Mouse (Mus musculus) right cerebral cortex, postnatal 10 days (tissue): ENCODE results near the gene Rragb.
"Not testable (repeated sequence)": the region's sequence is repeated elsewhere in the genome, so short reads cannot be mapped to it uniquely, and the experiment has no call there.

ENCODE experiments used
- DNase-seq, 2 experiments: peaks; one replicate each; pipeline ENCODE4 v3.0.0; 2021; ENCODE audit warnings: low spot score in 2 of 2

The Rragb gene

DNA sequence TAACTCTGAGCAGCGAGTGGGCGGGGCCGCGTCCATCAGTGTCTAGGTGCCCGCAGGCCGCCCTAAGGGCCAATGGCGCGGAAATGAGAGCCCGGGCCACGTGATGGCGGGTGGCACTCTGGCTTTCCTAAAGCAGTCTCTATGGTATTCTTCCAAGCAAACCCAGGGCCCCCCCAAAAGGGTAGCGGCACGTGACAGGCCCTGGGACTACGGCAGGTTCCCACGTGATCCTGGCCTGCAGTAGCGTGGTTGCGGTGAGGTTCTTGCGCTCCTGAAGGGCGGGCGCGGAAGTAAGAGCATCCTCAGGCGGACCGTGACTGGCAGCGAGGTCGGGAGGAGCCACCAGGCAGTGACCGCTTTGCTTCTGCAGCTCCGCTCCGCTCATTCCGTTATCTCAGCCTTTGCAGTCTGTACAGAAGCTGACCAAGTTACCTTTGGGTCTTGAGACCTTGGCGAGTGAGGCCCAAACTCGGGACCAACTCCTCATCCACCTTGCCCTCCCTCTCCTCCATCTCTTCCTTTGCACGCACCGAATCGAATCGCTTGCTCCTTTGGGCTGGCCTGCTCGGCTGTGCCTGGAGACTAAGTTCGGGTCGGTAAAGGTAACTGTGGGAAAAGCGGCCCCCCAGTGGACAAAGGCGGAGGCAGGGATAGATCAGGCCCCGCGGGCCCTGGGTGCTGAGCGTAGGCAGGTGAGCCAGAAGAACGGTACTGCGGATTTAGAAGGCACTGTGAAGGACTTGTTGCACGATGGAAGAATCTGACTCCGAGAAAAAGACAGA lies at the start of gene Rragb:
Gene Rragb (plus strand): TSS at position 248 of the 782 bp plus-strand sequence.
- peak; percentile 89 to 93 for DNase-seq

DNA sequence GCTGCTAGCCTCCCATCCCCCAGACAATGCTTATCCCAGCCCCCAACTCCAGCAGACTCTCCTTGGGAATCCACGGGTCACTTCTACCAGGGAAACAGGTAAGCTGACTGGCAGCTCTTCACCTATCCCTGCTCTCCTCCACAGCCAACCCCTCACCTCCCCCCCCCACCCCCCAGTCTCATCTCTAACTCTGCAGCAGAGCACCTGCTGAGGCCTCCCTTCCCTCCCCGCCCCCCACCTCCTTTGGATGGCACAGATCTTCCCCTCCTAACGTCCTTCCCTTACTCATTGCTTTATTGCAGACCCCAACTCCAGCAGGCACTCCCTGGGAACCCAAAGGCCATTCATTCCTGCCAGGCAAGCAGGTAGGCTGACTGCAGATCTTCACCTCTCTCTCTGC lies 21.3 kb upstream of the Rragb start, which contains the start of gene Foxr2:
Gene Foxr2 (plus strand): TSS at position 301 of the 400 bp plus-strand sequence.
- DNase-seq = no peak

DNA sequence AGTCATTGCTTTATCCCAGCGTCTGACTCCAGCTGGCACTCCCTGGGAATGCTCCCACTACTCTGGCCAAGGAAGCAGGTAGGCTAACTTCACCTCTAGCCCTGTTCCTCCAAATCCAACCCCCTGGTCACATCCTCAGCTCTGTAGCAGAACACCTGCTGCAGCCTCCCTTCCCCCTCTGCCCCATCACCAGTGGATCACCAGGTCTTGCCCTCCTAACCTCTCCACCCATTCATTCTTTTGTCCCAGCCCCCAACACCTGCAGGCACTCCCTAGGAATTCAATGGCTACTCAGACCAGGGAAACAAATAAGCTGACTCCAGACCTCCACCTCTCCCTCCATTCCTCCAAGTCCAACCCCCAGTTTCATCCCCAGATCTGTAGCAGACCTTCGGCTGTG lies 20.8 kb upstream of the Rragb start:
- DNase-seq = no peak

DNA sequence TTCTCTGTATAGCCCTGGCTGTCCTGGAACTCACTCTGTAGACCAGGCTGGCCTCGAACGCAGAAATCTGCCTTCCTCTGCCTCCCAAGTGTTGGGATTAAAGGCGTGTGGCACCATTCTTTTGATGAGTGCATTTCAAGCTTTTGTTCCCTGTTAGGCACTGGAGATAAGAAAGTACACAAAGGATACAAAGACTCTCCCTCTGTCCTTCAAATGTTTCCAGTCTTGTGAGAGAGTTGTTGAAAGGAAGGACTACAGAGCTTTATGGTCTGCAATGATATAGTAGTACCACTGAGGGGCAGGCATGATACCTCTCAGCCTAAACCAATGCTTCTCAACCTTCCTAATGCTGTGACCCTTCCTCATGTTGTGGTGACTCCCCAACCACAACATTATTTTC lies 2.9 kb downstream of the Rragb start:
- DNase-seq = no peak

DNA sequence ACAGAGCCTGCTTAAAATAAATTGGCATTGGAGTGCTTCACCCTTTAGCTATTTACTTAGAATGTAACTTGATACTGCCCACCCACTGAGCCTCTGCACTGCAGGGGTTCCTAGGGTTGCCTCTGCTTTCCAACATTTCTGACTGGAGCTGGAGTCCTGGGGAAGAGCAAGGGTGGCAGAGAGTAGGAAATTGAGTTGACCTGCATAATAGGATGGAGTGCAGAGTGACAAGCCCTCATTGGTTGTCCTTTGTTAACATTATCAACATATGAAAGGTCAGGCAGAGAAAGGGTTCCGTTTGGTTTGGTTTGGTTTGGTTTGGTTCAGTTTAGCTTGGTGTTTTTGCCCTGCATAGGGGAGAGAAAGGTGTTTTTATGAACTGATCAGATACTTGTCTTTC lies 12.0 kb downstream of the Rragb start:
- DNase-seq = no peak

DNA sequence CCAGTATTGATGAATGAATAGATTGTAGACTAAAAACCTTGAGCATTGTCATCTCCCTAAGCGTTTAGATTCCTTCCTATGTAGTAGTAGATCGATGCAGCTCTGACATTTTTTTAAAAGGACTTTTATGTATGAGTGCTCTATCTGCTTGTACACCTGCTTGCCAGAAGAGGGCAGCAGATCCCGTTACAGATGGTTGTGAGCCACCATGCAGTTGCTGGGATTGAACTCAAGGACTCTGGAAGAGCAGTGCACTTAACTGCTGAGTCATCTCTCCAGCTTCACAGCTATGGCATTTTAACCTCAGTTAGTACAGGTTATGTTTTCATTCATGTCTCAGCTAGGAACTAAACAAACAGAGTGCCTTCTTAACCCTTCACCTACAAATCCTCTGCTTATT lies 15.5 kb downstream of the Rragb start:
- peak; percentile 24 to 33 for DNase-seq

DNA sequence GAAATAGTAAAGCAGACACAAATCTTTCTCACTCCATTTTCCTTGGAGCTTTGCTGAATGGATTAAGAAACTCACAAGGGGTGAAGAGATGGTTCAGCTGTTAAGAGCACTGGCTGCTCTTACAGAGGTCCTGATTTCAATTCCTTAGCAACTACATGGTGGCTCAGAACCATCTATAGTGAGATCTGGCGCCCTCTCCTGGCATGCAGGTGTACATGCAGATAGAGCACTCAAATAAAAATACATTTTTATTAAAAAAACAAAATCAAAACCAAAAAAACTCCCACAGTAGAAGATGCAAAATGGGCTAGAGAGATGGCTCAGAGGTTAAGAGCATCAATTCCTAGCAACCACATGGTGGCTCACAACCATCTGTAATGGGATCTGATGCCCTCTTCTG lies 35.0 kb downstream of the Rragb start:
- no peak for DNase-seq

DNA sequence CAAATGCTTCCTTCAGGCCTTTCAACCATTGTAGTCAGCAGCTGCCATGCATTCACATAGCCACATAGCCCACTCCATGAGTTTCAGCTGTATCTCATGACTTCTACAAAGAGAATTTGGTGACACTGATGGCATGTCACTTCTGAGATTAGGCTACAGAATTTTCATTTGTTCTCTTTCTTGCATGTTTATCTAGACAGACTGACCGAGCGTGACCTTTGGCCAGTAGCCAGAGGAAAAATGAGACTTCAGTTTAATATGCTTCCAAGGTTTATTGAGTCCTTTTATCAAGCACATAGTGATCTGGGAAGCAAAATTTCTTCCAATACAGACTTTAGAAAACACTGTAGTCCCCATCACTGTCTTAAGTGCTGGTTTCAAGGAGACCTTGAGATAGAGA lies 42.4 kb downstream of the Rragb start:
- DNase-seq = no peak

DNA sequence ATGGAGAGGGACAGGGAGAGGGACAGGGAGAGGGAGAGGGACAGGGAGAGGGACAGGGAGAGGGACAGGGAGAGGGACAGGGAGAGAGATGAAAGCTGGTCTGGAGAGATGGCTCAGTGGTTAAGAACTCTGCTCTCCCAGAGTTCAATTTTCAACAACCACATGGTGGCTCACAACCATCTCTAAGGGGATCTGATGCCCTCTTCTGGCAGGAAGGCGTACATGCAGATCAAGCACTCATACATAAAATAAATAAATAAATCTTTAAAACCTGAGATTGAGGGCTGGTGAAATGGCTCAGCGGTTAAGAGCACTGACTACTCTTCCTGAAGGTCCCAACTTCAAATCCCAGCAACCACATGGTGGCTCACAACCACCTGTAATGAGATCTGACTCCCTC lies 59.4 kb downstream of the Rragb start:
- not testable (repeated sequence) for DNase-seq

DNA sequence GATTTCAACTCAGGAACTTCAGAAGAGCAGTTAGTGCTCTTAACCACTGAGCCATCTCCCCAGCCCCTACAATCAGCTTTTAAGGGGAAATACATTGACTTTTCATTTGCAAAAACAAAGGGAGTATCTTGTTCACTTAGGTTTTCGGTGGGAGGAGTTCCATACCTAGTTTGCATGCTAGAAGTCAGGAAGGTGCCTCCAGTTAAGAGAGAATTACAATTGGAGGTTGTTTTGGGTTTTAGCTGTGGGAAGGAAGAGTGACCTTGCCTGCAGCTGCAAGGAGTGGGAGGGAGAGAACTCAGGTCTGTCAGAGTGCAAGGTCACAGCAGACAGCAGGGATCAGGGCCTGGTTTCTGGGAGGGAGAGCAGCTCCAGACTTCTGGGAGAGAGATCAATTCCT lies 71.3 kb downstream of the Rragb start:
- DNase-seq = no peak
